Mouse (Mus musculus): ENCODE measurements around the gene Acot1.
"Not testable (repeated sequence)": the region's sequence is repeated elsewhere in the genome, so short reads cannot be mapped to it uniquely, and the experiment has no call there.

DNA sequence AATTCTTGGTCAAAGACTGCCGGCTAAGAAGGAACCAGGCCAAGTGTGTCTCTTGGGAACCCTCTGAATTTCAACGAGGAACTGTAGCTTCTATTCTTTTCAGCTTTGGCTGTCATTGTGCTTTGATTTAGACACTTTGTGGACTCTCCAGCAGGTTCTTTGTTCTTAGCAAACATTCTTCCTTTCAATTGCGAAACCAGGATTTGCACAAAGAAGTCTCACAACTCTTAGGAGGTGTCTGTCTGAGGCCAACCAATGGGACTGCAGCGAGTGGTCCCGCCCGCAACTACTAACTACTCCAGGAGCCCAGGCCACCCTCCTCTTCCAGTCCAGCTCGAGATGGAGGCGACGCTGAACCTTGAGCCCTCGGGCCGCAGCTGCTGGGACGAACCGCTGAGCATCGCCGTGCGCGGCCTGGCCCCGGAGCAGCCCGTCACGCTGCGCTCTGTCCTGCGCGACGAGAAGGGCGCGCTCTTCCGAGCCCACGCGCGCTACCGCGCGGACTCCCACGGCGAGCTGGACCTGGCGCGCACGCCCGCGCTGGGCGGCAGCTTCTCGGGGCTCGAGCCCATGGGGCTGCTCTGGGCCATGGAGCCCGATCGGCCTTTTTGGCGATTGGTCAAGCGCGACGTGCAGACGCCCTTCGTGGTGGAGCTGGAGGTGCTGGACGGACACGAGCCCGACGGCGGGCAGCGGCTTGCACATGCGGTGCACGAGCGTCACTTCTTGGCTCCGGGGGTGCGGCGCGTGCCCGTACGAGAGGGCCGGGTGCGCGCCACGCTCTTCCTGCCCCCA is at the start of gene Acot1:
- not testable (repeated sequence) for TF ChIP-seq GATA1, TAL1 (IDR thresholded peaks at IDR 0.05; ENCODE audit: low read length)
